Comparison of ENCODE assay signal across 8 mouse cellular contexts in the genomic region with DNA sequence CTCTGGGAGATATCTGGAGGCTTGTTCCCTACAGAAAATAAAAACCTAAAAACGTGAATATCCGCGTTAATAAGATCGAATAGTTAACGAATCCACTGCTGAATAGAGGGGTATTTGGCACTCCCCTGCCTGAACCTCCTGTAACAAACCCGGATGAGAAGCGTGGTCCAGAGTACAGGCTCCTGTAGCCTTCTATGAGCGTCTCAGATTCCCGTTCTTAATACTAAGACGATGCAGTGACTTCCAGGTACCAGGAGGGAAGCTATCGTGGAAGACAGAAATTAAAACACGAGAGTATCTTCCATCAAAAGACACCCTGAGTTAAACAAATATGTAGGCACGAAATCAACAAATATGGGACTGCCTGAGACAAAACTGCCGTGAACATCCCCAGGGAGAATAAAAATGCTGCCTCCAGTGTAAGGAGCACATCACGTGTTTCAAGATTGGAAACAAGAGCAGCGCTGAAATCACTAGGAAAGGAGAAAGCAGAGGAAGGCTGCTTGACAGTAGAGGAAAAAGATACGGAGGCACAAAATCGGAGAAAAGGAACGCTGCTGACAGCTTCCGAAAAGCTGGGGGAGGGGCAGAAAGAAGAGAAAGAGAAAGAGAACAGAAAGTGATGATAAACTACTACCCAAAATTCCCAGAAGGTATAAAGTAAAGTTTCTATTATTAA.
A peak's percentile ranks its signal among the peaks of the same experiment; 100 is the strongest.
DNase-seq lines count a peak whose midpoint lies in the region; ATAC-seq and TF ChIP-seq lines count a peak whose summit lies in the region.

No protein-coding gene starts in this region.

- no peak for TF ChIP-seq CTCF in cortical plate, adult 2 months (IDR thresholded peaks at IDR 0.05; ENCODE audit: extremely low read depth, insufficient read depth, low read length)

- 87% methylated on average over 20 of the region's 20 CpGs for WGBS in midbrain, embryonic 14.5 days
- 86% methylated on average over 20 of the region's 20 CpGs for WGBS in midbrain, embryonic 13.5 days
- WGBS in limb, embryonic 14.5 days = 80% methylated on average over 20 of the region's 20 CpGs

- ATAC-seq in midbrain, embryonic 14.5 days (ENCODE audit: low FRiP score, low TSS enrichment) = no peak
- ATAC-seq in midbrain, embryonic 13.5 days = no peak
- no peak for ATAC-seq in limb, embryonic 14.5 days (ENCODE audit: low FRiP score, low read depth)
- no peak for ATAC-seq in inflammation-experienced regulatory T-cells, adult 6 months

- H3K4me1 ChIP-seq in midbrain, embryonic 14.5 days (ENCODE audit: control insufficient read depth, insufficient read depth, low read length) = no peaks in the 10 kb centered on the region
- no peaks in the 10 kb centered on the region for H3K4me1 ChIP-seq in midbrain, embryonic 13.5 days (replicated peaks)
- H3K4me1 ChIP-seq in cortical plate, adult 2 months (ENCODE audit: control insufficient read depth, insufficient read depth, low read length) = no peaks in the 10 kb centered on the region
- H3K4me1 ChIP-seq in limb, embryonic 14.5 days (ENCODE audit: control insufficient read depth, insufficient read depth, low read length) = no peaks in the 10 kb centered on the region

- intact Hi-C loops in heart, postnatal 25 days (cut with DNase I) = no loop called here

- TF ChIP-seq POLR2A in cortical plate, adult 2 months (IDR thresholded peaks at IDR 0.05; ENCODE audit: extremely low read depth, insufficient read depth, low read length) = no peak
- TF ChIP-seq POLR2A in limb, embryonic 14.5 days (IDR thresholded peaks at IDR 0.05; ENCODE audit: borderline replicate concordance, extremely low read depth, insufficient read depth, insufficient read length) = no peak

- H3K4me3 ChIP-seq in midbrain, embryonic 14.5 days (replicated peaks; ENCODE audit: low read depth, low read length) = no peak overlapping the region
- no peak overlapping the region for H3K4me3 ChIP-seq in midbrain, embryonic 13.5 days (replicated peaks)
- H3K4me3 ChIP-seq in cortical plate, adult 2 months (ENCODE audit: insufficient read depth, low read length) = 0 out of 2 replicates have a peak overlapping the region, but pooled peaks have one; percentile 27
- H3K4me3 ChIP-seq in limb, embryonic 14.5 days (replicated peaks; ENCODE audit: low read length) = no peak overlapping the region

- H3K27me3 ChIP-seq in midbrain, embryonic 14.5 days (ENCODE audit: control insufficient read depth, insufficient read depth, low read length) = no peaks in the 10 kb centered on the region
- H3K27me3 ChIP-seq in midbrain, embryonic 13.5 days = no peaks in the 10 kb centered on the region
- H3K27me3 ChIP-seq in limb, embryonic 14.5 days (ENCODE audit: control insufficient read depth, insufficient read depth, low read length) = no peaks in the 10 kb centered on the region

- DNase-seq in heart, adult 8-10 months (ENCODE audit: low spot score) = peak; percentile 23
- DNase-seq in heart, postnatal 25 days (ENCODE audit: low spot score) = no peak
- DNase-seq in midbrain, embryonic 14.5 days = peak; percentile 13
- no peak for DNase-seq in limb, embryonic 14.5 days (ENCODE audit: low spot score)
- no peak for DNase-seq in testis, postnatal 10 days (ENCODE audit: low spot score)

- no peaks in the 10 kb centered on the region; the same call in 1 of the 2 replicates for H3K9me3 ChIP-seq in midbrain, embryonic 14.5 days (ENCODE audit: control insufficient read depth, low read length)
- 0 out of 2 replicates have a peak, but pooled peaks cover 3% of the 10 kb centered on the region for H3K9me3 ChIP-seq in midbrain, embryonic 13.5 days
- H3K9me3 ChIP-seq in limb, embryonic 14.5 days (ENCODE audit: control insufficient read depth, low read length) = peaks cover 8% of the 10 kb centered on the region; the same call in 1 of the 2 replicates

- H3K27ac ChIP-seq in midbrain, embryonic 14.5 days (replicated peaks; ENCODE audit: low read depth, low read length) = no peak overlapping the region
- no peak overlapping the region for H3K27ac ChIP-seq in midbrain, embryonic 13.5 days
- H3K27ac ChIP-seq in cortical plate, adult 2 months (ENCODE audit: insufficient read depth, low read length) = no peak overlapping the region
- no peak overlapping the region for H3K27ac ChIP-seq in limb, embryonic 14.5 days (replicated peaks; ENCODE audit: low read depth, low read length)

- H3K36me3 ChIP-seq in midbrain, embryonic 14.5 days (ENCODE audit: control insufficient read depth, insufficient read depth, low read length) = no peaks in the 10 kb centered on the region
- H3K36me3 ChIP-seq in midbrain, embryonic 13.5 days = no peaks in the 10 kb centered on the region
- no peaks in the 10 kb centered on the region for H3K36me3 ChIP-seq in limb, embryonic 14.5 days (ENCODE audit: control insufficient read depth, insufficient read depth, low read length)

- H3K9ac ChIP-seq in midbrain, embryonic 14.5 days (replicated peaks; ENCODE audit: low read length) = no peak overlapping the region
- no peak overlapping the region for H3K9ac ChIP-seq in midbrain, embryonic 13.5 days (replicated peaks)
- no peak overlapping the region for H3K9ac ChIP-seq in limb, embryonic 14.5 days (ENCODE audit: low read depth, low read length, severe bottlenecking)

- H3K4me2 ChIP-seq in midbrain, embryonic 14.5 days (ENCODE audit: low read length) = no peak overlapping the region
- no peak overlapping the region for H3K4me2 ChIP-seq in midbrain, embryonic 13.5 days (replicated peaks)
- H3K4me2 ChIP-seq in limb, embryonic 14.5 days (replicated peaks; ENCODE audit: low read depth, low read length, severe bottlenecking) = peak overlapping the region; percentile 20; the same call in 1 of the 2 replicates

Comparison
In these comparisons a context has a peak if more than half of its experiments do, and no peak if none do; other contexts are left out.
1. DNase-seq: peak in heart, adult 8-10 months (single experiment) and midbrain, embryonic 14.5 days (single experiment); none in heart, postnatal 25 days (single experiment), limb, embryonic 14.5 days (single experiment) and testis, postnatal 10 days (single experiment).